Mouse (Mus musculus) megakaryocyte, embryonic 14.5 days (primary cell): ENCODE data around the gene Fam234a.

Experiments
- FLI1 ChIP-seq: IDR thresholded peaks from 2 replicates; pipeline ENCODE4 v1.6.1; 2012; ENCODE audit warnings: low read length, inconsistent platforms, mixed read lengths
- GATA1 ChIP-seq: IDR thresholded peaks from 3 replicates; pipeline ENCODE4 v1.6.1; 2012; ENCODE audit warnings: mixed read lengths, low read length, inconsistent platforms, borderline replicate concordance

GRCm38 (mm10) chr17:26225150-26225549 lies 18.9 kb downstream of the Fam234a start:
- TF ChIP-seq GATA1, result no peak
- TF ChIP-seq FLI1, result no peak
